Mouse (Mus musculus) embryonic facial prominence, embryonic 11.5 days (tissue): ENCODE results near the gene Adgrv1. TPM values are rescaled to one million over a fixed set of nuclear protein-coding genes. Genes with fewer than 3 reads are reported as not detected.

ENCODE experiments used
- ATAC-seq: fragments of 200-750 bp; cut with Nextera tagmentation; replicated peaks from 2 replicates; pipeline ENCODE4 v1.8.0; 2017; ENCODE audit warnings: low read depth; ENCODE audit not compliant: insufficient number of reproducible peaks, low FRiP score, low TSS enrichment
- DNase-seq: peaks from one replicate; pipeline ENCODE4 v3.0.0-alpha.2; 2015; ENCODE audit warnings: low spot score
- H3K27ac ChIP-seq: fragments of 300-500 bp; sonication (generic); replicated peaks from 2 replicates; pipeline ENCODE4 v1.5.1; 2014; ENCODE audit warnings: mild to moderate bottlenecking, low read depth, low read length, control low read depth
- H3K27me3 ChIP-seq: fragments of 300-500 bp; sonication (generic); 2 replicates; pipeline ENCODE4 v1.6.1; 2014; ENCODE audit warnings: mild to moderate bottlenecking, low read length, moderate library complexity, mixed read lengths; ENCODE audit not compliant: control insufficient read depth, insufficient read depth
- H3K36me3 ChIP-seq: fragments of 300-500 bp; sonication (generic); replicated peaks from 2 replicates; pipeline ENCODE4 v1.6.1; 2014; ENCODE audit warnings: low read depth, mild to moderate bottlenecking, low read length, moderate library complexity, mixed read lengths; ENCODE audit not compliant: control insufficient read depth, insufficient read depth
- H3K4me1 ChIP-seq: fragments of 300-500 bp; sonication (generic); 2 replicates; pipeline ENCODE4 v1.6.1; 2014; ENCODE audit warnings: low read length, mixed read lengths; ENCODE audit not compliant: control insufficient read depth, insufficient read depth
- H3K4me2 ChIP-seq: fragments of 300-500 bp; sonication (generic); 2 replicates; pipeline ENCODE4 v1.6.1; 2014; ENCODE audit warnings: low read depth, mild to moderate bottlenecking, control low read depth, low read length, moderate library complexity
- H3K4me3 ChIP-seq: fragments of 300-500 bp; sonication (generic); 2 replicates; pipeline ENCODE4 v1.5.1; 2014; ENCODE audit warnings: low read depth, low read length, control low read depth
- H3K9ac ChIP-seq: fragments of 300-500 bp; sonication (generic); replicated peaks from 2 replicates; pipeline ENCODE4 v1.6.1; 2014; ENCODE audit warnings: mild to moderate bottlenecking, control low read depth, low read length
- H3K9me3 ChIP-seq: fragments of 300-500 bp; sonication (generic); replicated peaks from 2 replicates; pipeline ENCODE4 v1.6.1; 2016; ENCODE audit warnings: mild to moderate bottlenecking, low read length, inconsistent platforms, mixed read lengths; ENCODE audit not compliant: control insufficient read depth
- WGBS: fragments of 180-500 bp; shearing (Covaris S2); extraction: QIAGEN DNeasy Blood & Tissue Kit; methylation state at CpG from one replicate; pipeline ENCODE4 v1.1.7; 2014; 5-methylcytosine and 5-hydroxymethylcytosine counted together
- polyA plus RNA-seq: library from polyadenylated mRNA; unstranded; fragments of >200 nt; fragmentation: Nextera tagmentation; extraction: Ambion mirVana; gene quantifications from 2 replicates; pipeline ENCODE4 v1.2.1, GENCODE M21; 2014

Gene Adgrv1
- polyA plus RNA-seq, 1 experiment from 2014 or later = 8.0 TPM

DNA sequence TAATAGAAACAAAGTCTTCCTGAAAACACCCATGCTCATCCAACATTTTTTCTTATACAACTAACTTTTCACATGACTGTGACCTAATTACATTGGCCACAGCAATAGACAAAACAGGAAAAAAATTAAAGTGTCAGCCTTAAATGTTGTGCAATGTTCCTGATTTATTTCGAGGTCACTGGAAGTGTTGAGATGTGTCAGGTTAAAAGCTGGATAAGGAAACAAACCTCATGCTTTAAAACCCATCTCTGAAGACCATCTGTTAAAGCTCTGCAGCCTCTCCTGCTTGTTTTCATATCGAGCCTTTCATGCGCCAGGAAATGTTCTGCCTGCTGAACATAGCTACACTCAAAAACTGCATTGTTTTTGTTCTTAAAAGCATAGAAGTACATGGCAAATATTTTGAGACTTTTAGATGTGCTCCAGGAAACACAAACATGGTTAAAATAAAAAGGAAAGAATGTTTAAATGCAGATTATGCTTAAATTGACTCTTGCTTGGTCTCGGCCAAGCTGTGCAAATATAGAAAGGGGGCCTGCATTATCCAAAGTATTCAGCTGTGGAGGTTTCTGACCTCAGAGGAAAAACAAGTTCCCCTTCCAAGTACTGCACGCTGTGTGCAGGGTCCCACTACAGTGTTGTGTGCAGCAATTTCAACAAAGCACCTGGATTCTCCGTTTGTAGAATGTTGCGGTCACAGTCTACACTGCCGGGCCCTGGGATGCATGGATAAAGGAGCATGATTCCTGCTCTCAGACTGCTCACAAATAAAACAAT is 524.2 kb downstream of the Adgrv1 start:
- 67% methylated on average over 8 of the region's 8 CpGs for WGBS
- Histone ChIP-seq H3K27ac (no peak overlapping the region), H3K9ac (no peak overlapping the region)

DNA sequence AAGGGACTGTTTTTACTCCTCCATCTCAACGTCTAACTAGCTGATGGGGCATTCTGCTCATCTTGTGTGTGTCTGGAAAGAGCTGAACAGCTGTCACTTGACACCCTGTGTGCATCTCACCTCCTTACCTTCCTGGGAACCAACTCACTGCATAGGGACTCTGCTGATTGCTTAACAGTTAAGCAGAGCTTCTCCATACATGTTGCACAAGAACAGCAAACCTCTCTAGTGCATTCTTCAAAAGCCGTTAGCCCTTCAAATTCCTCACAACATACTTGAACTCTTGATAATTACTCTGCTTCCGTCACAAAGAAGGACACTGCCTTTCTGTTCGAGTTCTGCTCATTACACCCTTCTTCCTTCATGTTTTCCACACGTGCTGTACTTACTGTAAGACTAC is 525.5 kb downstream of the Adgrv1 start:
- no peaks in the 10 kb centered on the region for H3K9me3 ChIP-seq
- no peaks in the 10 kb centered on the region for H3K27me3 ChIP-seq
- no peaks in the 10 kb centered on the region for H3K4me1 ChIP-seq
- H3K4me2 ChIP-seq = no peak overlapping the region
- WGBS = 58% methylated on average over 5 of the region's 5 CpGs
- H3K36me3 ChIP-seq = no peaks in the 10 kb centered on the region
- ATAC-seq (no peak), DNase-seq (no peak)
- no peak overlapping the region for H3K27ac ChIP-seq
- no peak overlapping the region for H3K9ac ChIP-seq
- no peak overlapping the region for H3K4me3 ChIP-seq

More for the DNA sequence above, 524.2 kb downstream of the Adgrv1 start:
- no peak overlapping the region for H3K4me3 ChIP-seq
- ATAC-seq = no peak
- no peak overlapping the region for H3K4me2 ChIP-seq
- H3K27me3 ChIP-seq = no peaks in the 10 kb centered on the region
- H3K9me3 ChIP-seq = no peaks in the 10 kb centered on the region
- DNase-seq = no peak
- no peaks in the 10 kb centered on the region for H3K4me1 ChIP-seq
- H3K36me3 ChIP-seq = no peaks in the 10 kb centered on the region

DNA sequence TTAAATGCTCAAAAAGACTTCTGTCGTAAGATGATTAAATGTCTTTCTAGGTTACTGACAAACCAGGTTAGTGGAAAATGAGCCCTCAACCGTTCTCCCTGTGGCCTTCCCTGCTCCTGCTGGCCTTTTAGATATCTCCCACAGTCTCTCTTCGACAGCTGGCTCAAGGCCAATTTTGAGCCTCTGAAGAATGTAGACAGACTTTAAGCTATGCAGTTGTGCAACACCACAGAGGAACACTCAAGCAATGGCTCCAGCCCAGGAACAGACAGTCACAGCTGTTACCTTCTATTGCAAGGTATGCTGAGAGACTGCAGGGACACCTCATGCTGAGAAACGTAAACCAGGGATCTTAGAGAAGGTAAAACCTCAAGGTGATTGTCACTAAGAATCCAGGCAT is 529.2 kb downstream of the Adgrv1 start:
- Histone ChIP-seq H3K4me1 (no peaks in the 10 kb centered on the region), H3K4me2 (no peak overlapping the region), H3K27ac (no peak overlapping the region), H3K9me3 (no peaks in the 10 kb centered on the region), H3K9ac (no peak overlapping the region), H3K27me3 (no peaks in the 10 kb centered on the region), H3K36me3 (no peaks in the 10 kb centered on the region), H3K4me3 (no peak overlapping the region)
- 66% methylated on average over 4 of the region's 4 CpGs for WGBS
- no peak for DNase-seq
- no peak for ATAC-seq

DNA sequence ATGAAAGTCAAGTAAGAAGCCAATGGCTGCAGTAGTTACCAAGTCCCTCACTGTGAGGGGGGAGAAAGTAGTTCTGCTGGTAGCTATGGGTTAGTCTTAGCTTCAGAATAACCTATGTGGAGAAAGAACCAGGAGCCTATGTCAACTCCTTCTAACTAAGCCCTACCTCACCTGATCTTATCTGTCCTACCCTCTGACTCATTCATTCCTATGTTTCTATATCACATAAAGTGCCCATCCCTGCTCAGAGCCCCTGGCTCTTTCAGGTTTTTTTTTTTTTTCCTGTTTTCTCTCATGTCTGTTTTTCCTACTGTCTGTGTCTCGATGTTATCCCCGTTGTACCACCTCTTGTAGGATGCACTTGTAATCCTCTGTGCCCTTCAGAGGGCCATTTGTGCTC is 536.5 kb downstream of the Adgrv1 start:
- Histone ChIP-seq H3K4me1 (no peaks in the 10 kb centered on the region), H3K36me3 (no peaks in the 10 kb centered on the region), H3K9ac (no peak overlapping the region), H3K9me3 (no peaks in the 10 kb centered on the region), H3K27me3 (no peaks in the 10 kb centered on the region), H3K4me3 (no peak overlapping the region), H3K4me2 (no peak overlapping the region), H3K27ac (no peak overlapping the region)
- DNase-seq (no peak), ATAC-seq (no peak)
- 90% methylated on average over 2 of the region's 2 CpGs for WGBS

DNA sequence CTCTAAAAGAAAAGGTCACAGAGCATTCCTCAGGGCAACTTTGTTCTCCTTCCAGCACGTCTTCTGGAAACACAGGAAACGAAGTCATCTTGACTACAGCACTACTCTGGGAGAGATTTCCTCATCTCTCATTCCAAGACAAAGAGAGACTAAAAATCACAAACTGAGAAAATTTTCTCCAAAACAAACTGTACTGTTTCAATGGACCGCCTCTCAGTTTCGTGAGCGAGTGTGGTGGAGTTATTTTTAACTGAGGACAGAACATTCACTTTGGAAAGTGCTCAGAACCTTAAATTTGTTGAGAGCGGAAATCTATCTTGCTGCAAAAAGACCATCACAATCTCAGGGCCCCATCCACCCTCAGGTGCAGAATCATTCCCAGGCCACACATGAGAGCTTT is 538.4 kb downstream of the Adgrv1 start:
- Histone ChIP-seq H3K4me3 (no peak overlapping the region), H3K27ac (no peak overlapping the region), H3K4me2 (no peak overlapping the region), H3K9ac (no peak overlapping the region), H3K36me3 (no peaks in the 10 kb centered on the region), H3K4me1 (no peaks in the 10 kb centered on the region), H3K27me3 (no peaks in the 10 kb centered on the region), H3K9me3 (no peaks in the 10 kb centered on the region)
- WGBS = 81% methylated on average over 6 of the region's 6 CpGs
- DNase-seq = no peak
- no peak for ATAC-seq

DNA sequence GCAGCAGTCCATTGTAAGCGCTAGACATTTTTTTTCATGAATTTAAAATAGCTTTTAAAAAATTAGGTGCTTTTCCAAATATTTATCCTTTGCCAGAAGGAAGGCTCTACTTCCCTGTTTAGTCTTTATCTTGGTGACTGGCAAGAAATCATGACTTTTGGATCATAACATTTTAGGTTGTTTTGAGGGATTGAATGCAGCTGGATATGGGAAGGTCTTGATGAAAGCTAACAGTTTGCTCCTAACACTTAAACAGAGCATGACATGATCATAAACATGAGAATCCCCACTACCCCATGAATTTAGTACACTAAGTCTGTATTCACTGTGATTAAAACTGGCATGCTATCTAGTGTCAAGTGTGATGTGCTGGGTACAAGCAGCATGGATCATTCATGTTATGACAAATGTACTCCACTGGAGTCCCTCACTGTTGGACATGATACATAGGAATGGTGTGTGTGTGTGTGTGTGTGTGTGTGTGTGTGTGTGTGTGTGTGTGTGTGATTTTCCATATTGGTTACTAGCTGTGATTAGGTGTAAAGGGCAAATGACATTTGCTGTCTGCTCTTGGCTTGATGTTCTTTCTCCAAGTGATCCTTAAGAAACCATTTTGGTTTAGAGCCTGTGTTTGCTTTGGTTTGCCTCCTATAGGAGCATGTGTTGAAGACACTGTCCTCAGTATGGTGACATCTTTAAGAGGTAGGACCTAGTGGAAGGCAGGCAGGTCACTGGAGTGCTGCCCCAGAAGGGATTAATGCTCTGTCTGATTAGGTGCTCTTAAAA is 542.7 kb downstream of the Adgrv1 start:
- H3K4me1 ChIP-seq = no peaks in the 10 kb centered on the region

DNA sequence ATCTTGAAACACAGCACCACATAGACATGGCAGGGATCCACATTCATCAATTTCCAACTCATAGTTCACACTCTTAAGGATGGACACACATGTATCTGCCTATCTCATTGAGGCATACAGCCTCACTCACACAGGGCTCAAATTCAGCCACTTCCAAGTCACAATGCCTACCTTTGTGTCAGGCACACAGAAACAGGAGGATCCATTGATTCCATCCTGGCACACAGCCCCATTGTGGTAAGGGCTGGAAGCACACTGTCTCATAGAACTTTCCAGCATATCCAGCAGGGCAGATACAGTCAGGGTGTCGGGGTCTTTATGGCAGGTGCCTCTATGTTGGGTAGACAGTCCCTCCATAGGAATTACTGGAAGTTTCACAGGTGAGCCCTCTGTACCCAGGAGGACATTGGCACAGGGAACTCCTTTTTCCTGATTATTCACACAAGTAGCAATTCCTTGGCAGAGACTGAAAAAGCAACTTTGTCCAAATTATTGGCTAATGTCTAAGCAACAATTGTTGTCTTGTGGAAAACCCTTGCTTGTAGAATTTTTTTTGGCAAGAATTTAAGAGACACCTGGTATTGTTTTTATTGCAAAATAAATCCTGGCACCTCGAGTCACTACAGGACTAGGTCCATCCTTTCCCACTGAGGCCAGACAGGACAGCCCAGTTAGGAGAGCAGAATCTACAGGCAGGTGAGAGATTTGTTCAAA is 545.8 kb downstream of the Adgrv1 start:
- DNase-seq (no peak), ATAC-seq (no peak)
- no peaks in the 10 kb centered on the region; the same call in 1 of the 2 replicates for H3K9me3 ChIP-seq
- H3K4me1 ChIP-seq = no peaks in the 10 kb centered on the region
- no peaks in the 10 kb centered on the region for H3K36me3 ChIP-seq
- no peaks in the 10 kb centered on the region for H3K27me3 ChIP-seq
- no peak overlapping the region for H3K9ac ChIP-seq
- H3K4me3 ChIP-seq = no peak overlapping the region
- no peak overlapping the region for H3K4me2 ChIP-seq
- 78% methylated on average over 2 of the region's 2 CpGs for WGBS
- H3K27ac ChIP-seq = no peak overlapping the region

More for the DNA sequence above, 542.7 kb downstream of the Adgrv1 start:
- Histone ChIP-seq H3K4me3 (no peak overlapping the region), H3K9me3 (no peaks in the 10 kb centered on the region; the same call in 1 of the 2 replicates), H3K36me3 (no peaks in the 10 kb centered on the region), H3K4me2 (no peak overlapping the region), H3K27me3 (no peaks in the 10 kb centered on the region), H3K9ac (no peak overlapping the region), H3K27ac (no peak overlapping the region)
- WGBS = 86% methylated on average over 1 of the region's 1 CpGs
- ATAC-seq (no peak), DNase-seq (no peak)
